Comparison of ENCODE assay signal across 9 mouse cellular contexts in the genomic region with DNA sequence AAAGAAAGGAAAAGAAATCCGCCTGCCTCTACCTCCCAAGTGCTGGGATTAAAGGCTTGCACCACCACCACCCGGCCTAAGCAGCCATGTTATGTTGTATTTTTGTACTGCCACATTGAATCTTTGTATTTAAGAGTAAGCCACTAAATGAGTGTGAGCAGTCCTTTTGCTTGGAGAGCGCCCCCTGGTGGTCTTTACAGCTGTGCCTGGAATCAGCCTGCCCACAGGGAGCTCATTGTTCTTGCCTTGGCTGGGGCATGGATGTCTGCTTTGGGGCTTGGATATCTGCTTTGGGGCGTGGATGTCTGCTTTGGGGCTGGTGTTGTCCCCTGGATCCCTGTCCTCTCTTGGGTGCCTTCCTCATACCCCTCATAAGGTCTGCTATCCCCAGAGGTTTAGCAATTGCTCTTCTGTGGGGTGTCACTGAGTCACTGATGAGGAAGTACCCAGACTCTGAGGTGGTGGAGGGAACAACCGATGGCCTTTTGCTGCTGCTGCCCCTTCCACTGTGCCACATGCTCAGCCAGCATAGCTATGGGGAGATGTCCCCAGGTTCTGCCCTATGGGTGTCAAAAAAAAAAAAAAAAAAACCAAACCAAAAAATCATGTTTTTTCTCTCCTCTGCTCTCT. TPM values are rescaled to one million over a fixed set of nuclear protein-coding genes. Genes with fewer than 3 reads are reported as not detected.
DNase-seq lines count a peak whose midpoint lies in the region; ATAC-seq and TF ChIP-seq lines count a peak whose summit lies in the region.
"Had no signal": no experiment of that assay in that cellular context is flagged by ENCODE, and none has a peak within 500 bp of the region (broad histone marks: within the 10 kb centered on the region; RNA-seq: fewer than 3 reads in every experiment).

No protein-coding gene starts in this region.

- DNase-seq in intestine, embryonic 14.5 days (ENCODE audit: low spot score), result peak; percentile 87
- DNase-seq in adrenal gland, postnatal 25 days, result peak; percentile 84
- peak; percentile 63 for DNase-seq in embryo, embryonic 9.5 days (ENCODE audit: extremely low spot score)
- DNase-seq in heart, postnatal 4 days, result peak; percentile 86
- DNase-seq in left cerebral cortex, postnatal 25 days (ENCODE audit: low spot score in 2 of 2), result peak; percentile 61 to 71
- DNase-seq in neural tube, embryonic 11.5 days (ENCODE audit: low spot score), result peak; percentile 70
- peak; percentile 78 for DNase-seq in thymus, adult 2 months

- 46% methylated on average over 5 of the region's 5 CpGs for WGBS in intestine, embryonic 14.5 days
- WGBS in intestine, embryonic 16.5 days, result 48% methylated on average over 5 of the region's 5 CpGs
- WGBS in neural tube, embryonic 11.5 days, result 46% methylated on average over 5 of the region's 5 CpGs
- 38% methylated on average over 5 of the region's 5 CpGs for WGBS in thymus, adult 2 months

- ATAC-seq in intestine, embryonic 14.5 days (replicated peaks; ENCODE audit: low FRiP score, low TSS enrichment, low read depth), result no peak
- ATAC-seq in intestine, embryonic 16.5 days, result no peak
- ATAC-seq in neural tube, embryonic 11.5 days (ENCODE audit: insufficient read depth, low FRiP score, low TSS enrichment), result no peak

- TF ChIP-seq POLR2A in thymus, adult 2 months (IDR thresholded peaks at IDR 0.05; ENCODE audit: control insufficient read depth, extremely low read depth, insufficient read depth, low read length, poor library complexity), result no peak

- H3K27me3 ChIP-seq in intestine, embryonic 14.5 days (replicated peaks; ENCODE audit: control insufficient read depth, insufficient read depth, low read length), result no peaks in the 10 kb centered on the region
- H3K27me3 ChIP-seq in intestine, embryonic 16.5 days (replicated peaks; ENCODE audit: control insufficient read depth, insufficient read depth, low read length), result no peaks in the 10 kb centered on the region
- H3K27me3 ChIP-seq in neural tube, embryonic 11.5 days (ENCODE audit: control insufficient read depth, insufficient read depth, low read length), result no peaks in the 10 kb centered on the region
- no peaks in the 10 kb centered on the region for H3K27me3 ChIP-seq in thymus, adult 2 months (ENCODE audit: control insufficient read depth, insufficient read depth, low read length)

- H3K27ac ChIP-seq in intestine, embryonic 14.5 days (ENCODE audit: low read depth), result no peak overlapping the region
- H3K27ac ChIP-seq in intestine, embryonic 16.5 days (ENCODE audit: low read length), result no peak overlapping the region
- H3K27ac ChIP-seq in neural tube, embryonic 11.5 days (ENCODE audit: low read depth, low read length), result no peak overlapping the region
- no peak overlapping the region for H3K27ac ChIP-seq in thymus, adult 2 months (ENCODE audit: control insufficient read depth, insufficient read depth, low read length)

- no peak overlapping the region for H3K4me3 ChIP-seq in intestine, embryonic 14.5 days (ENCODE audit: low read depth, low read length)
- H3K4me3 ChIP-seq in intestine, embryonic 16.5 days (ENCODE audit: low read length), result no peak overlapping the region
- H3K4me3 ChIP-seq in neural tube, embryonic 11.5 days (ENCODE audit: low read depth, low read length), result no peak overlapping the region
- H3K4me3 ChIP-seq in thymus, adult 2 months (ENCODE audit: control insufficient read depth, insufficient read depth, low read length), result no peak overlapping the region
- H3K4me3 ChIP-seq: megakaryocyte, embryonic 14.5 days had no signal

- H3K4me1 ChIP-seq in intestine, embryonic 14.5 days (replicated peaks; ENCODE audit: control insufficient read depth, insufficient read depth, low read length), result no peaks in the 10 kb centered on the region
- H3K4me1 ChIP-seq in intestine, embryonic 16.5 days (ENCODE audit: control insufficient read depth, insufficient read depth, low read length), result no peaks in the 10 kb centered on the region
- H3K4me1 ChIP-seq in neural tube, embryonic 11.5 days (ENCODE audit: control insufficient read depth, insufficient read depth, low read length), result no peaks in the 10 kb centered on the region
- H3K4me1 ChIP-seq in thymus, adult 2 months (replicated peaks; ENCODE audit: control insufficient read depth, insufficient read depth, low read length), result no peaks in the 10 kb centered on the region

- H3K9me3 ChIP-seq in intestine, embryonic 14.5 days (ENCODE audit: control insufficient read depth, low read length), result no peaks in the 10 kb centered on the region
- no peaks in the 10 kb centered on the region for H3K9me3 ChIP-seq in intestine, embryonic 16.5 days (ENCODE audit: control insufficient read depth, low read length)
- no peaks in the 10 kb centered on the region for H3K9me3 ChIP-seq in neural tube, embryonic 11.5 days (ENCODE audit: control insufficient read depth, low read length)
- H3K9me3 ChIP-seq: megakaryocyte, embryonic 14.5 days had no signal

- no peaks in the 10 kb centered on the region for H3K36me3 ChIP-seq in intestine, embryonic 14.5 days (ENCODE audit: control insufficient read depth, insufficient read depth, low read length)
- peaks cover 14% of the 10 kb centered on the region for H3K36me3 ChIP-seq in intestine, embryonic 16.5 days (ENCODE audit: control insufficient read depth, insufficient read depth, low read length)
- H3K36me3 ChIP-seq in neural tube, embryonic 11.5 days (ENCODE audit: control insufficient read depth, insufficient read depth, low read length), result no peaks in the 10 kb centered on the region; the same call in 1 of the 2 replicates
- no peaks in the 10 kb centered on the region for H3K36me3 ChIP-seq in thymus, adult 2 months (ENCODE audit: control insufficient read depth, insufficient read depth, low read length)

- intact Hi-C loops in left cerebral cortex, postnatal 25 days (cut with DNase I), result no loop called here

- peak; percentile 81; the same call in 1 of the 2 replicates for TF ChIP-seq CTCF in thymus, adult 2 months (IDR thresholded peaks at IDR 0.05; ENCODE audit: borderline replicate concordance, control insufficient read depth, extremely low read depth, insufficient read depth, low read length, poor library complexity)

- no peak overlapping the region for H3K9ac ChIP-seq in intestine, embryonic 14.5 days (ENCODE audit: low read length)
- no peak overlapping the region for H3K9ac ChIP-seq in intestine, embryonic 16.5 days (ENCODE audit: low read depth, low read length)
- no peak overlapping the region for H3K9ac ChIP-seq in neural tube, embryonic 11.5 days (ENCODE audit: low read length)

- no peak overlapping the region for H3K4me2 ChIP-seq in intestine, embryonic 14.5 days (ENCODE audit: low read length)
- H3K4me2 ChIP-seq in intestine, embryonic 16.5 days (ENCODE audit: low read depth, low read length), result no peak overlapping the region
- no peak overlapping the region for H3K4me2 ChIP-seq in neural tube, embryonic 11.5 days (ENCODE audit: low read depth)

RNA-seq across cellular contexts. Expression of gene Pde9a, which starts 41.7 kb away (rescaled TPM):
- 61.0 and 76.0 TPM in 2 replicates for polyA plus RNA-seq in intestine, embryonic 14.5 days (2014; fragmentation: Nextera tagmentation; extraction: Ambion mirVana)
- polyA plus RNA-seq in intestine, embryonic 16.5 days (2015; fragmentation: Nextera tagmentation; extraction: Ambion mirVana), result 62.5 and 65.2 TPM in 2 replicates
- 1.4 and 2.5 TPM in 2 replicates for total RNA-seq in adrenal gland, postnatal 25 days (2021)
- 10 to 100 TPM in 1 of 2 experiments, 1 to 10 TPM in 1; 9.2 to 11.3 TPM for total RNA-seq in heart, postnatal 4 days (2021)
- total RNA-seq in left cerebral cortex, postnatal 25 days (2021), result 10 to 100 TPM; 23.5 to 24.8 TPM
- 34.5 and 35.5 TPM in 2 replicates for polyA plus RNA-seq in neural tube, embryonic 11.5 days (2014; fragmentation: Nextera tagmentation; extraction: Ambion mirVana)
- polyA plus RNA-seq in thymus, adult 2 months (2012; rRNA removed), result 4.6 and 4.9 TPM in 2 replicates

RNA-seq across cellular contexts. Expression of gene Slc37a1, which starts 57.7 kb away (rescaled TPM):
- polyA plus RNA-seq in intestine, embryonic 14.5 days (2014; fragmentation: Nextera tagmentation; extraction: Ambion mirVana), result 14.7 and 14.8 TPM in 2 replicates
- polyA plus RNA-seq in intestine, embryonic 16.5 days (2015; fragmentation: Nextera tagmentation; extraction: Ambion mirVana), result 21.1 and 21.5 TPM in 2 replicates
- total RNA-seq in adrenal gland, postnatal 25 days (2021), result 15.5 and 16.3 TPM in 2 replicates
- 10 to 100 TPM; 10.8 to 11.6 TPM for total RNA-seq in heart, postnatal 4 days (2021)
- total RNA-seq in left cerebral cortex, postnatal 25 days (2021), result 1 to 10 TPM; 6.7 to 9.9 TPM
- polyA plus RNA-seq in neural tube, embryonic 11.5 days (2014; fragmentation: Nextera tagmentation; extraction: Ambion mirVana), result 11.2 and 13.9 TPM in 2 replicates
- 59.6 and 59.7 TPM in 2 replicates for polyA plus RNA-seq in thymus, adult 2 months (2012; rRNA removed)
